In genomic region chr9:32968446-32968845, GRCm38 (mm10) we compare ENCODE assay signal across 24 mouse cellular contexts.
DNase-seq lines count a peak whose midpoint lies in the region; ATAC-seq and TF ChIP-seq lines count a peak whose summit lies in the region.
"Had no signal": no experiment of that assay in that cellular context is flagged by ENCODE, and none has a peak within 500 bp of the region (broad histone marks: within the 10 kb centered on the region; RNA-seq: fewer than 3 reads in every experiment).

No protein-coding gene starts in this region.

- no peak overlapping the region for H3K9ac ChIP-seq in embryonic facial prominence, embryonic 11.5 days (replicated peaks; ENCODE audit: low read length)
- no peak overlapping the region for H3K9ac ChIP-seq in intestine, embryonic 16.5 days (ENCODE audit: low read depth, low read length)
- no peak overlapping the region for H3K9ac ChIP-seq in intestine, embryonic 15.5 days
- H3K9ac ChIP-seq in liver, adult 2 months (ENCODE audit: low read depth, low read length) = no peak overlapping the region
- H3K9ac ChIP-seq in liver, embryonic 12.5 days = no peak overlapping the region
- H3K9ac ChIP-seq: forebrain, embryonic 12.5 days; hindbrain, embryonic 15.5 days; lung, embryonic 15.5 days had no signal

- no peaks in the 10 kb centered on the region for H3K27me3 ChIP-seq in embryonic facial prominence, embryonic 11.5 days (ENCODE audit: control insufficient read depth, insufficient read depth, low read length)
- H3K27me3 ChIP-seq in embryonic facial prominence, embryonic 10.5 days (replicated peaks; ENCODE audit: low read depth, poor library complexity, severe bottlenecking) = no peaks in the 10 kb centered on the region
- no peaks in the 10 kb centered on the region for H3K27me3 ChIP-seq in intestine, embryonic 16.5 days (replicated peaks; ENCODE audit: control insufficient read depth, insufficient read depth, low read length)
- H3K27me3 ChIP-seq in intestine, embryonic 15.5 days (replicated peaks) = no peaks in the 10 kb centered on the region
- no peaks in the 10 kb centered on the region for H3K27me3 ChIP-seq in liver, adult 2 months (ENCODE audit: control insufficient read depth, insufficient read depth, low read length)
- no peaks in the 10 kb centered on the region for H3K27me3 ChIP-seq in liver, embryonic 12.5 days (replicated peaks)
- H3K27me3 ChIP-seq: forebrain, embryonic 12.5 days; hindbrain, embryonic 15.5 days; lung, embryonic 15.5 days had no signal

- no peak overlapping the region for H3K4me2 ChIP-seq in embryonic facial prominence, embryonic 11.5 days (ENCODE audit: low read depth, low read length)
- no peak overlapping the region for H3K4me2 ChIP-seq in intestine, embryonic 16.5 days (ENCODE audit: low read depth, low read length)
- no peak overlapping the region for H3K4me2 ChIP-seq in intestine, embryonic 15.5 days (replicated peaks)
- no peak overlapping the region for H3K4me2 ChIP-seq in liver, embryonic 12.5 days
- H3K4me2 ChIP-seq: forebrain, embryonic 12.5 days; hindbrain, embryonic 15.5 days; liver, embryonic 11.5 days; lung, embryonic 15.5 days; midbrain, embryonic 11.5 days had no signal

- no peaks in the 10 kb centered on the region for H3K79me2 ChIP-seq in liver, adult 2 months (ENCODE audit: control insufficient read depth, insufficient read depth, low read length)

- no peak for ATAC-seq in embryonic facial prominence, embryonic 11.5 days (replicated peaks; ENCODE audit: insufficient number of reproducible peaks, low FRiP score, low TSS enrichment, low read depth)
- no peak for ATAC-seq in intestine, embryonic 16.5 days
- no peak for ATAC-seq in intestine, embryonic 15.5 days
- ATAC-seq in liver, embryonic 12.5 days = no peak
- ATAC-seq: activated CD4-positive, CD25-positive, alpha-beta regulatory T cell, adult 4 months; CD4-positive, CD25-positive, alpha-beta regulatory T cell, adult 4 months had no signal

- H3K4me1 ChIP-seq in embryonic facial prominence, embryonic 11.5 days (ENCODE audit: control insufficient read depth, insufficient read depth, low read length) = no peaks in the 10 kb centered on the region
- peaks cover 12% of the 10 kb centered on the region for H3K4me1 ChIP-seq in embryonic facial prominence, embryonic 10.5 days
- peaks cover 5% of the 10 kb centered on the region for H3K4me1 ChIP-seq in intestine, embryonic 16.5 days (ENCODE audit: control insufficient read depth, insufficient read depth, low read length)
- no peaks in the 10 kb centered on the region for H3K4me1 ChIP-seq in intestine, embryonic 15.5 days (replicated peaks)
- H3K4me1 ChIP-seq in liver, adult 2 months (ENCODE audit: control insufficient read depth, insufficient read depth, low read length) = no peaks in the 10 kb centered on the region
- H3K4me1 ChIP-seq in liver, embryonic 12.5 days = no peaks in the 10 kb centered on the region
- H3K4me1 ChIP-seq: hindbrain, embryonic 15.5 days had no signal

- no peak for TF ChIP-seq CTCF in liver, adult 2 months (IDR thresholded peaks at IDR 0.05; ENCODE audit: low read depth, low read length)

- no peak overlapping the region for H3K27ac ChIP-seq in embryonic facial prominence, embryonic 11.5 days (replicated peaks; ENCODE audit: low read depth, low read length)
- no peak overlapping the region for H3K27ac ChIP-seq in embryonic facial prominence, embryonic 10.5 days (replicated peaks)
- H3K27ac ChIP-seq in intestine, embryonic 16.5 days (ENCODE audit: low read length) = 0 out of 2 replicates have a peak overlapping the region, but pooled peaks have one; percentile 23
- no peak overlapping the region for H3K27ac ChIP-seq in intestine, embryonic 15.5 days
- H3K27ac ChIP-seq in liver, adult 2 months (replicated peaks; ENCODE audit: insufficient read depth, low read depth, low read length) = no peak overlapping the region
- H3K27ac ChIP-seq in liver, embryonic 12.5 days = no peak overlapping the region
- H3K27ac ChIP-seq: forebrain, embryonic 12.5 days; gastrocnemius, adult 2 months; hindbrain, embryonic 15.5 days; lung, embryonic 15.5 days had no signal

- TF ChIP-seq POLR2A in liver, adult 2 months (IDR thresholded peaks at IDR 0.05; ENCODE audit: extremely low read depth, insufficient read depth, low read length) = no peak

- no peaks in the 10 kb centered on the region for H3K9me3 ChIP-seq in embryonic facial prominence, embryonic 11.5 days (replicated peaks; ENCODE audit: control insufficient read depth, low read length)
- no peaks in the 10 kb centered on the region for H3K9me3 ChIP-seq in embryonic facial prominence, embryonic 10.5 days
- H3K9me3 ChIP-seq in intestine, embryonic 16.5 days (ENCODE audit: control insufficient read depth, low read length) = no peaks in the 10 kb centered on the region
- no peaks in the 10 kb centered on the region for H3K9me3 ChIP-seq in intestine, embryonic 15.5 days
- no peaks in the 10 kb centered on the region for H3K9me3 ChIP-seq in liver, embryonic 12.5 days (replicated peaks)
- H3K9me3 ChIP-seq: forebrain, embryonic 12.5 days; hindbrain, embryonic 15.5 days; lung, embryonic 15.5 days had no signal

- 61% methylated on average over 2 of the region's 2 CpGs for WGBS in embryonic facial prominence, embryonic 11.5 days
- WGBS in embryonic facial prominence, embryonic 10.5 days = 76% methylated on average over 2 of the region's 2 CpGs
- 43% methylated on average over 2 of the region's 2 CpGs for WGBS in intestine, embryonic 16.5 days
- 34% methylated on average over 2 of the region's 2 CpGs for WGBS in intestine, embryonic 15.5 days
- WGBS in liver, adult 2 months = 60% methylated on average over 2 of the region's 2 CpGs
- WGBS in liver, embryonic 12.5 days (ENCODE audit: insufficient replicate concordance) = 71% methylated on average over 2 of the region's 2 CpGs

- H3K36me3 ChIP-seq in embryonic facial prominence, embryonic 11.5 days (replicated peaks; ENCODE audit: control insufficient read depth, insufficient read depth, low read depth, low read length) = no peaks in the 10 kb centered on the region
- no peaks in the 10 kb centered on the region for H3K36me3 ChIP-seq in embryonic facial prominence, embryonic 10.5 days (replicated peaks)
- H3K36me3 ChIP-seq in intestine, embryonic 16.5 days (ENCODE audit: control insufficient read depth, insufficient read depth, low read length) = no peaks in the 10 kb centered on the region
- H3K36me3 ChIP-seq in intestine, embryonic 15.5 days = no peaks in the 10 kb centered on the region
- no peaks in the 10 kb centered on the region for H3K36me3 ChIP-seq in liver, adult 2 months (ENCODE audit: control insufficient read depth, insufficient read depth, low read length)
- no peaks in the 10 kb centered on the region for H3K36me3 ChIP-seq in liver, embryonic 12.5 days
- H3K36me3 ChIP-seq: forebrain, embryonic 12.5 days; hindbrain, embryonic 15.5 days; lung, embryonic 15.5 days had no signal

- peak; percentile 44 for DNase-seq in embryonic facial prominence, embryonic 11.5 days (ENCODE audit: low spot score)
- DNase-seq in embryonic facial prominence, embryonic 10.5 days (ENCODE audit: low spot score) = no peak
- peak; percentile 48 for DNase-seq in liver, adult 2 months (ENCODE audit: extremely low read depth, low read depth, low spot score)
- no peak for DNase-seq in cerebellum, adult 11 months
- DNase-seq in ovary, adult 18-20 months (ENCODE audit: low spot score) = no peak
- DNase-seq: adrenal gland, postnatal 25 days; cerebellum, adult 18-20 months; cerebellum, postnatal 25 days; embryo, embryonic 11 days; gastrocnemius, adult 2 months; kidney, adult 11 months; retina, postnatal 1 day; right cerebral cortex, postnatal 4 days; thymus, postnatal 14 days had no signal

- H3K4me3 ChIP-seq in embryonic facial prominence, embryonic 11.5 days (ENCODE audit: low read depth, low read length) = no peak overlapping the region
- H3K4me3 ChIP-seq in embryonic facial prominence, embryonic 10.5 days = no peak overlapping the region
- no peak overlapping the region for H3K4me3 ChIP-seq in intestine, embryonic 16.5 days (ENCODE audit: low read length)
- no peak overlapping the region for H3K4me3 ChIP-seq in intestine, embryonic 15.5 days (replicated peaks)
- no peak overlapping the region for H3K4me3 ChIP-seq in liver, adult 2 months (ENCODE audit: insufficient read depth, low read depth, low read length)
- H3K4me3 ChIP-seq in liver, embryonic 12.5 days = no peak overlapping the region
- H3K4me3 ChIP-seq: forebrain, embryonic 12.5 days; gastrocnemius, adult 2 months; hindbrain, embryonic 15.5 days; lung, embryonic 15.5 days had no signal

Comparison
In these comparisons a context has a peak if more than half of its experiments do, and no peak if none do; other contexts are left out.
1. DNase-seq: peak in embryonic facial prominence, embryonic 11.5 days (single experiment) and liver, adult 2 months (single experiment); none in embryonic facial prominence, embryonic 10.5 days (single experiment), cerebellum, adult 11 months (single experiment) and ovary, adult 18-20 months (single experiment).